Mouse (Mus musculus): Measurements from ENCODE around the gene Aoc1. TPM values are rescaled to one million over a fixed set of nuclear protein-coding genes. Genes with fewer than 3 reads are reported as not detected.
A peak's percentile ranks its signal among the peaks of the same experiment; 100 is the strongest.
"Not testable (repeated sequence)": the region's sequence is repeated elsewhere in the genome, so short reads cannot be mapped to it uniquely, and the experiment has no call there.

Gene Aoc1
- total and polyA plus RNA-seq, 2 experiments from 2014 or later: 0.14 TPM; not detected in 1

DNA sequence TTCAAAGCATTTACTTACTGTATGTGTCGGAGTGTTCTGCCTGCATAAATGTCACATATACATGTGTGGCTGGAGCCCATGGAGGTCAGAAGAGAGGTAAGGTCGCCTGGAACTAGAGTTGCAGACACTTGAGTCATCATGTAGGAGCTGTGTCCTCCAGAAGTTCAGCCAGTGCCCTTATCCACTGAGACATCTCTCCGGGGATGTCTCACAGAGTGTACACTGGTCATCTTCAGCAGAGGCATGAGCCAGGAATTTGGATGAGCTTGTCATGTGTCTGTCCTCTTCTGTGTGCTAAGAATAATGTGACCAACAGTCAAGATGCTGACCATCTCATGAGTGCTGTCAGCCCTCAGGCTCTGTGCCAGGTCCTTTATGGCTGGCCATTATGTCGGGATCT, 9.9 kb upstream of the Aoc1 start:
- H3K36me3 ChIP-seq (ENCODE audit: insufficient read depth, low read length): no peaks in the 10 kb centered on the region
- TF ChIP-seq CTCF (IDR thresholded peaks at IDR 0.05): no peak
- WGBS: 85% methylated on average over 4 of the region's 4 CpGs
- H3K4me3 ChIP-seq (ENCODE audit: low read depth, low read length): no peak overlapping the region
- no peak overlapping the region for H3K9ac ChIP-seq (replicated peaks; ENCODE audit: low read length, poor library complexity, severe bottlenecking)
- ATAC-seq (ENCODE audit: low FRiP score): no peak
- no peaks in the 10 kb centered on the region for H3K27me3 ChIP-seq (ENCODE audit: insufficient read depth, low read length)
- no peaks in the 10 kb centered on the region for H3K9me3 ChIP-seq (ENCODE audit: low read length)
- DNase-seq (ENCODE audit: low spot score): no peak
- H3K4me2 ChIP-seq (ENCODE audit: low read depth, low read length, poor library complexity, severe bottlenecking): no peak overlapping the region
- no peaks in the 10 kb centered on the region for H3K4me1 ChIP-seq (ENCODE audit: insufficient read depth, low read length)
- H3K27ac ChIP-seq (ENCODE audit: low read depth, low read length): no peak overlapping the region

DNA sequence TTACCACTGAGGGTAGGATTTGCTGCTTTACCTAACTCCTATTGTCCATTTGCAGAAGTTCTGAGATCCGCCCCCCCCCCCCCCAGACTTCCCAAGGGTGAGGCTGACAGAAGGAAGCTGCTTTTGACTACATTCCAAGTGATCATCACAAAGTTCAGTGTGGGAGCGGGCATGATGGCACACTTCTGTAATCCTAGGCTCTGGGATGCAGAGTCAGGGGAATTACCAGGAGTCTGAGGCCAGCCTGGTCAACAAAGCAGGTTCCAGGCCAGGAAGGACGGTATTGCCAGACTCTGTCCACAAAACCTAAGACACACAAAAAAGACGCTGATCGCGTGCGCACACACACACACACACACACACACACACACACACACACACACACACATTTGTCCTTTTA, 9.2 kb upstream of the Aoc1 start:
- no peak overlapping the region for H3K9ac ChIP-seq (replicated peaks; ENCODE audit: low read length, poor library complexity, severe bottlenecking)
- no peak for DNase-seq (ENCODE audit: low spot score)
- no peaks in the 10 kb centered on the region for H3K4me1 ChIP-seq (ENCODE audit: insufficient read depth, low read length)
- H3K4me2 ChIP-seq (ENCODE audit: low read depth, low read length, poor library complexity, severe bottlenecking): no peak overlapping the region
- no peaks in the 10 kb centered on the region for H3K27me3 ChIP-seq (ENCODE audit: insufficient read depth, low read length)
- no peak overlapping the region for H3K4me3 ChIP-seq (ENCODE audit: low read depth, low read length)
- no peak overlapping the region for H3K27ac ChIP-seq (ENCODE audit: low read depth, low read length)
- no peaks in the 10 kb centered on the region for H3K36me3 ChIP-seq (ENCODE audit: insufficient read depth, low read length)
- H3K9me3 ChIP-seq (ENCODE audit: low read length): no peaks in the 10 kb centered on the region
- no peak for TF ChIP-seq CTCF (IDR thresholded peaks at IDR 0.05)
- ATAC-seq (ENCODE audit: low FRiP score): no peak
- 89% methylated on average over 7 of the region's 7 CpGs for WGBS

DNA sequence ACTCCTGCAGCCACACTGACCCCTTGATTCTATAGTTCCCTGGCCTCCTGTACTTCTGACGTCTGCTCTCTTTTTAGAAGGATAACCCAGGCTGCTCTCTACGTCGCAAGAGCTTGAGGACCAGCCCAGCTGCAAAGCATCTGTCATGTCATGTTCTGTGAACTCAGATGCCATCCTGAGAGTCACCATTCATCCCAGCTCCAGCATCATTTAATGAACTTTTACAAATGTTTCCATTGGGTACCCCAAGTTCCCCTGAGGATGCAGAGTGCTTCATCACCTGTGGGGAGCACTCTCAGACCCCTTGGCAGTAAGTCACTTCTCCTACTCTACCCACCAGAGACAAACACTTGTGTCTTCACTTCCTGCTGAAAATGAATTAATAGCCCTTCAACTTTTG, 8.5 kb upstream of the Aoc1 start:
- Histone ChIP-seq H3K9me3 (ENCODE audit: low read length) (no peaks in the 10 kb centered on the region), H3K27ac (ENCODE audit: low read depth, low read length) (no peak overlapping the region), H3K4me2 (ENCODE audit: low read depth, low read length, poor library complexity, severe bottlenecking) (no peak overlapping the region), H3K36me3 (ENCODE audit: insufficient read depth, low read length) (no peaks in the 10 kb centered on the region), H3K4me1 (ENCODE audit: insufficient read depth, low read length) (no peaks in the 10 kb centered on the region), H3K27me3 (ENCODE audit: insufficient read depth, low read length) (no peaks in the 10 kb centered on the region), H3K4me3 (ENCODE audit: low read depth, low read length) (no peak overlapping the region), H3K9ac (replicated peaks; ENCODE audit: low read length, poor library complexity, severe bottlenecking) (no peak overlapping the region)
- no peak for TF ChIP-seq CTCF (IDR thresholded peaks at IDR 0.05)
- 68% methylated on average over 3 of the region's 3 CpGs for WGBS
- ATAC-seq (ENCODE audit: low FRiP score): no peak
- no peak for DNase-seq (ENCODE audit: low spot score)

DNA sequence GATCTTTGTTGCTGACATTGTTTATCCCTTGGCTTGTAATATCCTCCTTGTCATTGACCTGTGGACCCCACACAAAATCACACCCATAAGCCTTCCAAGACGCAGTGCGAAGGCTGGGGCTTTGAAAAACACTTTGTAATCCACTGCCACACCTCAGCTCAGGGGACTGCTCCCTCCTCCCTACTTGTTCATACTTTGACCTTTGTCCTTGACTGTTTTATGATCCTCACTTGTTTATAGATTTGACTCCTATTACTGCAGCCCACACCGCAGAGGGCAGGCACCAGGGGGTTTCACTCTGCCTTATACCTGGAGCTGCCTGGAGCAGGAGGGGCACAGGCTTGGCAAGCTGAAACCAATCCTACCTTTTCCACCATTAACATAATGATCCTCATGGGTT, 8.0 kb upstream of the Aoc1 start:
- H3K36me3 ChIP-seq (ENCODE audit: insufficient read depth, low read length): no peaks in the 10 kb centered on the region
- H3K4me2 ChIP-seq (ENCODE audit: low read depth, low read length, poor library complexity, severe bottlenecking): no peak overlapping the region
- H3K4me3 ChIP-seq (ENCODE audit: low read depth, low read length): no peak overlapping the region
- TF ChIP-seq CTCF (IDR thresholded peaks at IDR 0.05): no peak
- no peaks in the 10 kb centered on the region for H3K27me3 ChIP-seq (ENCODE audit: insufficient read depth, low read length)
- no peaks in the 10 kb centered on the region for H3K9me3 ChIP-seq (ENCODE audit: low read length)
- H3K27ac ChIP-seq (ENCODE audit: low read depth, low read length): no peak overlapping the region
- no peak overlapping the region for H3K9ac ChIP-seq (replicated peaks; ENCODE audit: low read length, poor library complexity, severe bottlenecking)
- 59% methylated on average over 3 of the region's 3 CpGs for WGBS
- DNase-seq (ENCODE audit: low spot score) (no peak), ATAC-seq (ENCODE audit: low FRiP score) (no peak)
- no peaks in the 10 kb centered on the region for H3K4me1 ChIP-seq (ENCODE audit: insufficient read depth, low read length)

DNA sequence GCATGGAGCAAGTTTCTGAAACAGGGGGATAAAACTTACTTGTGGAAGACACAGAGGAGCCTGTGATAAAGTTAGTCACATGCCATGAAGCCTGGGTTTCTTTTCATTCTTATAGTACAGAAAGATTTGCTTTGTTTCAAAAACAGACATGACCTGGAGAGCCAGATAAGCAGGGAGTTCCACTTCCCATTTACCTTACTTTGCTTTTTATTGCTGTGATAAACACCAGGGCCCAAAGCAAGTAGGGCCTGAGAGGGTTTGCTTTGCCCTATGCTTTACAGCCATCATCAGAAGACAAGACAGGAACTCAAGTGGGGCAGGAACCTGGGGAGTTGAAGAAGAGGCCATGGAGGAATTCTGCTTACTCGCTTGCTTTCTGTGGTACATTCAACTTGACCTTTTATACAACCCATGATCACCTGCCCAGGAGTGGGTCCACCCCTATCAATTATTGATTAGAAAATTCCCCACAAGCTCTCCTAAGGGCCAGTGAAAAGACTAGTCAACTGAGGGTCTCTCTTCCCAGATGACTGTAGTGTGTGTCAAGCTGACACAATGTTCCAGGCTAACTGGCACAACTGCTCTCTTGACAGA, 7.4 kb upstream of the Aoc1 start:
- ATAC-seq (ENCODE audit: low FRiP score): no peak
- no peaks in the 10 kb centered on the region for H3K4me1 ChIP-seq (ENCODE audit: insufficient read depth, low read length)
- no peak overlapping the region for H3K4me2 ChIP-seq (ENCODE audit: low read depth, low read length, poor library complexity, severe bottlenecking)
- H3K4me3 ChIP-seq (ENCODE audit: low read depth, low read length): no peak overlapping the region
- H3K9me3 ChIP-seq (ENCODE audit: low read length): no peaks in the 10 kb centered on the region
- no peak for TF ChIP-seq CTCF (IDR thresholded peaks at IDR 0.05)
- no peak overlapping the region for H3K27ac ChIP-seq (ENCODE audit: low read depth, low read length)
- DNase-seq (ENCODE audit: low spot score): no peak
- 96% methylated on average over 1 of the region's 1 CpGs for WGBS
- H3K36me3 ChIP-seq (ENCODE audit: insufficient read depth, low read length): no peaks in the 10 kb centered on the region
- no peak overlapping the region for H3K9ac ChIP-seq (replicated peaks; ENCODE audit: low read length, poor library complexity, severe bottlenecking)
- H3K27me3 ChIP-seq (ENCODE audit: insufficient read depth, low read length): no peaks in the 10 kb centered on the region

DNA sequence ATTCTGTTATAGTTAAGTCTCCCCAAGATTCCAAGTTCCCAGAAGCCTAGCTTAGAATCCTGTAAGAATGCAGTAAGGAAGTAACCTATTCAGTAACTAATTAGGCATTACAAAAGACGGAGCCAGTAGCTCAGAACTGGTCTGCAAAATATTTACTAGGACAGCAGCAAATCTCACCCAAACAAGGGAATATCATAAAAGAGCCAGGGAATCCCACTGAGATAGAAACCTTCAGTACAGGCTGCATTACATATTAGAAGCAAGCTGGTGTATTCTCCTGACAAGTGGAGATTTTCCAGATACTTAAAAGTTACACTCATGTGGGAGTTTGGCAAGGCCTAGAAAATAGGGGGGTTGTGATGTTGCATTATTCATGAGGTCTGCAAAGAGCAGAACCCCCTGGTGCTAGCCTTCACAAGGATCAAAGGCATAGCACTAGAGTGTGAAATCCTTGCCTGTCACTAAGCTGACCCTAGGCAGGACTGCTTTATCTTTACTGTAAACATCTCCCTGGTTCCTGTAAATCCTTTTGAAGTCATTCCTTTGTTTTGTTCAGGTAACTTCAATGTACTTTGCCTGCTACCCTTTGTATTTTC, 6.2 kb upstream of the Aoc1 start:
- H3K36me3 ChIP-seq (ENCODE audit: insufficient read depth, low read length); ATAC-seq (ENCODE audit: low FRiP score); H3K9me3 ChIP-seq (ENCODE audit: low read length); H3K27me3 ChIP-seq (ENCODE audit: insufficient read depth, low read length); H3K4me2 ChIP-seq (ENCODE audit: low read depth, low read length, poor library complexity, severe bottlenecking); H3K4me3 ChIP-seq (ENCODE audit: low read depth, low read length); H3K4me1 ChIP-seq (ENCODE audit: insufficient read depth, low read length); H3K27ac ChIP-seq (ENCODE audit: low read depth, low read length); H3K9ac ChIP-seq (replicated peaks; ENCODE audit: low read length, poor library complexity, severe bottlenecking): not testable (repeated sequence)
- 12% methylated on average over 1 of the region's 1 CpGs for WGBS
- DNase-seq (ENCODE audit: low spot score): peak; percentile 50
